Mouse (Mus musculus) heart, embryonic 14.5 days (tissue): Measurements from ENCODE around the gene Birc6. TPM values are rescaled to one million over a fixed set of nuclear protein-coding genes. Genes with fewer than 3 reads are reported as not detected.
"Not testable (repeated sequence)": the region's sequence is repeated elsewhere in the genome, so short reads cannot be mapped to it uniquely, and the experiment has no call there.

Source experiments
- ATAC-seq: fragments of 200-750 bp; cut with Nextera tagmentation; 2 replicates; pipeline ENCODE4 v1.8.0; 2017; ENCODE audit warnings: low read depth, moderate TSS enrichment; ENCODE audit not compliant: insufficient number of reproducible peaks, insufficient read depth, low FRiP score
- H3K27ac ChIP-seq, 2 experiments: fragments of 200-500 bp in 1 of 2; fragments of 300-500 bp in 1 of 2; sonication (generic) in 1 of 2; replicated peaks in 1 of 2; 2 replicates each; pipeline ENCODE4 v1.5.1; 2012 to 2014; ENCODE audit warnings: low read depth in 2 of 2, low read length in 2 of 2, control low read depth in 1 of 2, mild to moderate bottlenecking in 1 of 2, mixed read lengths in 1 of 2; ENCODE audit not compliant: control insufficient read depth in 1 of 2, insufficient read depth in 1 of 2
- H3K27me3 ChIP-seq: fragments of 300-500 bp; sonication (generic); 2 replicates; pipeline ENCODE4 v1.6.1; 2014; ENCODE audit warnings: mild to moderate bottlenecking, low read length, control low read depth; ENCODE audit not compliant: control insufficient read depth, insufficient read depth
- H3K36me3 ChIP-seq: fragments of 300-500 bp; sonication (generic); 2 replicates; pipeline ENCODE4 v1.6.1; 2014; ENCODE audit warnings: mild to moderate bottlenecking, control low read depth, low read length, mixed read lengths; ENCODE audit not compliant: control insufficient read depth, insufficient read depth
- H3K4me1 ChIP-seq, 2 experiments: fragments of 200-500 bp in 1 of 2; fragments of 300-500 bp in 1 of 2; sonication (generic) in 1 of 2; 2 replicates each; pipeline ENCODE4 v1.6.1; 2012 to 2014; ENCODE audit warnings: low read length in 2 of 2, control low read depth in 1 of 2, mixed read lengths in 1 of 2; ENCODE audit not compliant: control insufficient read depth in 2 of 2, insufficient read depth in 2 of 2
- H3K4me2 ChIP-seq: fragments of 300-500 bp; sonication (generic); 2 replicates; pipeline ENCODE4 v1.6.1; 2014; ENCODE audit warnings: mild to moderate bottlenecking, low read length
- H3K4me3 ChIP-seq, 2 experiments: fragments of 200-500 bp in 1 of 2; fragments of 300-500 bp in 1 of 2; sonication (generic) in 1 of 2; 2 replicates each; pipeline ENCODE4 v1.5.1; 2012 to 2014; ENCODE audit warnings: low read length in 2 of 2, mild to moderate bottlenecking in 2 of 2, control low read depth in 1 of 2, low read depth in 1 of 2, moderate library complexity in 1 of 2; ENCODE audit not compliant: control insufficient read depth in 1 of 2, insufficient read depth in 1 of 2
- H3K9ac ChIP-seq: fragments of 300-500 bp; sonication (generic); 2 replicates; pipeline ENCODE4 v1.6.1; 2014; ENCODE audit warnings: mild to moderate bottlenecking, low read length
- H3K9me3 ChIP-seq: fragments of 300-500 bp; sonication (generic); 2 replicates; pipeline ENCODE4 v1.6.1; 2016; ENCODE audit warnings: low read length, control low read depth; ENCODE audit not compliant: control insufficient read depth
- WGBS: fragments of 180-500 bp; shearing (Covaris S2); extraction: QIAGEN DNeasy Blood & Tissue Kit; methylation state at CpG from one replicate; pipeline ENCODE4 v1.1.7; 2014; 5-methylcytosine and 5-hydroxymethylcytosine counted together
- polyA plus RNA-seq: library from polyadenylated mRNA; unstranded; fragments of >200 nt; fragmentation: Nextera tagmentation; extraction: Ambion mirVana; gene quantifications from 2 replicates; pipeline ENCODE4 v1.2.1, GENCODE M21; 2014

The Birc6 gene
- polyA plus RNA-seq, 1 experiment from 2014 or later: 75.3 TPM

DNA sequence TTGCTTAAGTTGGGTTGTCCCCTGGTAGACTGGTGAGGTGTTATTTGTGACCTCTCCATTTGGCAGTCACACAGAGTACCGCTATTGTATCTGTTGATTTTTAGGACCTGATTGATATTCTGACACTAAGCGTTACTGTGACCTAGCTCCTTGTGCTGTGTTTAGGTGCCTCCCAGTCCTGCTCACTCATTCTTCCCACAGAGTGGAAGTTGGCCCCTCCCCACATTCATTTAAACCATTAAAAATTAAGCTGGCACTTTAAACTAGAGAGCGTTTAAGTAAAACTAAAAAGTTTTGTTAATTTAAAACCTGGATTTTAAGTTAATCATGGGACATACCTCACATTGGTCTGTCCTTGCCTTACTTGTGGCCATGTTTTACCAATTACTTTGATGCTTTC, 156.8 kb downstream of the Birc6 start:
- Histone ChIP-seq H3K9ac (no peak overlapping the region), H3K4me3 (no peak overlapping the region), H3K4me1 (no peaks in the 10 kb centered on the region), H3K36me3 (peaks cover 50% of the 10 kb centered on the region), H3K27me3 (no peaks in the 10 kb centered on the region), H3K27ac (no peak overlapping the region), H3K9me3 (no peaks in the 10 kb centered on the region), H3K4me2 (no peak overlapping the region)
- 89% methylated on average over 3 of the region's 3 CpGs for WGBS
- no peak for ATAC-seq

DNA sequence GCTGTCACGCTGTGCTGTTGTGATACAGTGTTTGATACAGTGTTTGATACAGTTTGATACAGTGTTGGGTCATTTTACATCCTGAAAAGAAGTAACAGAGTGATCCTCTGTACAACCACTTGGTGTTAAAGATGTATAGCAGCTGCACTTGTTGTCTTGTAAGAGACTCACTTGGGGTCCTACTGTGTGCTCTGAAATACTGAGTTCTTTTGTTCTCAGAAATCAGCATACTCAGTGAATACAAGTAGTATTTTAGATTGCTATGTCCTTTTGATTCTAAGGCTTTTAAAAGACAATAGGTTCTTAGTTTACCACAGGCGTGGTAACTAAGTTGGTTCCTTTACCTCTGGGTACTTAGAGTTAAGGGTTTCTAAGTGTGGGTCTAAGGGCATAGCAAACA, 160.5 kb downstream of the Birc6 start:
- Histone ChIP-seq H3K4me1 (no peaks in the 10 kb centered on the region), H3K9ac (no peak overlapping the region), H3K4me2 (no peak overlapping the region), H3K9me3 (no peaks in the 10 kb centered on the region), H3K27me3 (no peaks in the 10 kb centered on the region), H3K27ac (no peak overlapping the region), H3K4me3 (no peak overlapping the region), H3K36me3 (peaks cover 65% of the 10 kb centered on the region)
- 95% methylated on average over 2 of the region's 2 CpGs for whole genome bisulfite sequencing
- no peak for ATAC-seq

DNA sequence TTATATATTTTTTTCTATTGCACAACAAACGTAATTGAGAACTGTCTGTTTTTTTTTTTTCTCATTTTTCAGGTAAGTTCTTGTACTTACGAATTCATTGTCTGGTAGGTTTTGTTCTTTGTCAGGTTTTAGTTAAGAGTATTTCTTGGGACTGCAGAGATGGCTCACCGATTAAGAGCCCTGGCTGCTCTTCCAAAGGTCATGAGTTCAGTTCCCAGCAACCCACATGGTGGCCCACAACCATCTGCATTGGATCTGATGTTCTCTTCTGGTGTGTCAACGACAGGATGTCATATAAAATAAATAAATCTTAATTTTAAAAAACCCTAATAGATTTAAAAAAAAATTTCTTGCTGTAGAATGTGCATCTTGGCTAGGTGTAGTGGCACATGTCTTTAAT, 161.3 kb downstream of the Birc6 start:
- Histone ChIP-seq H3K9ac (no peak overlapping the region), H3K27ac (no peak overlapping the region), H3K9me3 (no peaks in the 10 kb centered on the region), H3K4me2 (no peak overlapping the region), H3K4me1 (no peaks in the 10 kb centered on the region), H3K27me3 (no peaks in the 10 kb centered on the region), H3K36me3 (peaks cover 68% of the 10 kb centered on the region), H3K4me3 (no peak overlapping the region)
- ATAC-seq: no peak
- 92% methylated on average over 4 of the region's 4 CpGs for WGBS

DNA sequence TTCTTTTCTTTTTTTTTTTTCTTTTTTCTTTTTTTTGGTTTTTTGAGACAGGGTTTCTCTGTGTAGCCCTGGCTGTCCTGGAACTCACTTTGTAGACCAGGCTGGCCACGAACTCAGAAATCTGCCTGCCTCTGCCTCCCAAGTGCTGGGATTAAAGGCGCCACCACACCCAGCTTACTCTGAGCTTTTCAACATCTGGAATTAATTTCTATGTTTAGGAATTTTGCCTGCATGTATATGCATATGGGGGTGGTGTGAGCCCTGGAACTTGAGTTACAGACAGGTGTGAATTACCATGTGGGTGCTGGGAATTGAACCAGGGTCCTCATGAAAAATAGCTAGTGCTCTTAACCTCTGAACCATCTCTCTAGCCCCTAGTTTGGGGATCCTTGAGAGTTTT, 173.6 kb downstream of the Birc6 start:
- WGBS: 97% methylated on average over 2 of the region's 2 CpGs
- not testable (repeated sequence) for H3K4me2 ChIP-seq, H3K9ac ChIP-seq, H3K27ac ChIP-seq, H3K9me3 ChIP-seq, H3K4me1 ChIP-seq, ATAC-seq, H3K4me3 ChIP-seq, H3K27me3 ChIP-seq
- H3K36me3 ChIP-seq: peaks cover 67% of the 10 kb centered on the region

DNA sequence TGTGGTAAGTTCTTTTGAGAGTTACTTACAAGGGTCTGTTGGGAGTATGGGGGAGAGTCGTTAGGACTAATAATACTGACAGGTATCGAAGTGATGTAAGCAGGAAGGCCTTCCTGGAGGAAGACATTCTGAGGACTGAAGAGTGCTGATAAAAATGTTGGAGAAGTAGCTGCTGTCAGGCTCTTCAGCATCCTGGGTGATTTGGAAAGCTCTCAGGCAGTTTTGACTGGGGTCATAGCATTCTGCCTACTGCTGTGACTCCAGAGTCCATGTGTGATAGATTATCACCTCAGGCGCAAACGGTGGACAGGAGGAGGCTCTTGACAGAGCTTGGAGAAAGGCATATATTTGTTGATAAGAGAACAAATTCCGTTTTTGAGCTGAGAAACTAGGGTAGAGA, 177.4 kb downstream of the Birc6 start:
- Histone ChIP-seq H3K4me3 (no peak overlapping the region), H3K9ac (no peak overlapping the region), H3K36me3 (peaks cover 30% of the 10 kb centered on the region), H3K9me3 (no peaks in the 10 kb centered on the region), H3K27ac (no peak overlapping the region), H3K27me3 (no peaks in the 10 kb centered on the region), H3K4me2 (no peak overlapping the region), H3K4me1 (no peaks in the 10 kb centered on the region)
- ATAC-seq: no peak
- 60% methylated on average over 5 of the region's 5 CpGs for WGBS

DNA sequence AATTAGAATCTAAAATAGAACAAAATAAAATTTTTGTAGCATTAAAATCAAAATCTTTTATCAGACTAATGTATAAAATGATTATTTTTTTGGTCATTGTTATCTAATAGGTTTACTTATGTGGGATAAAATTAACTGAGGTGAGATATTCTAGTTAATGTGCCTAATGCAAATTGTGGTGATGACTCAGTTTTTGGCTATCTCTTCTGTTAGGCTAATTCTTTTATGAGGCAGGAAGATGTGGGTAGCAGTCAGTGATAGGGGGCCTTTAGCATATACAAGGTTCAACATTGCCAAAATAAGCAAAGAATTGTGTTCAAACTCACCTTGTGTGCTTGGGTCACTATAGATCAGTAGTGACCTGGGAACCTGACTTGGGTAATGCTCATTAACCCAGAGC, 178.5 kb downstream of the Birc6 start:
- no peak overlapping the region for H3K9ac ChIP-seq

DNA sequence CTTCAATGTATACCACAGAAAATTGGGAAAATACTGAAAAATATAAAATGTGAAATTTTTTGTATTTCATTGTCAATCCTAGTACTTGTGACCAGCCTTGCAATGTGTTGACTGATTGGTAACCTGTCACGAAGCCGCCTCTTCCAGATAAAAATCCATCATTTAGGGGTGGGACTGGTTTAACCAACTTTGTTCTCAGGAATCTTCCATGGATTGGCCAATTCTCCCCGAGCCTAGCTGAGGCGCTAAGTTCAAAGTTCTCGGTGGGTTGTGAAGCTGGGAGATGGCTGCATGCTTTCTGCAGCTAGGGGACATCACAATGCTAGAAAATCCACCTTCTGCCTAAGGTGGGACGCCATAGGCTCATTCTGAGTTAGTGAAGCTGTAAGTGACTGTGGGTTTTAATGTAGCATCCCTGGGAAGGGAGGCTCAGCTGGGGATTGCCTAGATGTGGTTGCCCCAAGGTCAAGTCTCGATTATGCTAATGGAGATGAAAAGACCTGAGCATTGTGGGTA, 179.6 kb downstream of the Birc6 start:
- no peak overlapping the region for H3K4me2 ChIP-seq
- WGBS: 82% methylated on average over 7 of the region's 7 CpGs
- ATAC-seq: no peak

More for the DNA sequence above, 178.5 kb downstream of the Birc6 start:
- peaks cover 21% of the 10 kb centered on the region for H3K36me3 ChIP-seq
- no peaks in the 10 kb centered on the region for H3K4me1 ChIP-seq
- no peak for ATAC-seq
- no peak overlapping the region for H3K4me3 ChIP-seq
- no peaks in the 10 kb centered on the region for H3K27me3 ChIP-seq
- H3K27ac ChIP-seq: no peak overlapping the region
- H3K4me2 ChIP-seq: no peak overlapping the region
- no peaks in the 10 kb centered on the region for H3K9me3 ChIP-seq

DNA sequence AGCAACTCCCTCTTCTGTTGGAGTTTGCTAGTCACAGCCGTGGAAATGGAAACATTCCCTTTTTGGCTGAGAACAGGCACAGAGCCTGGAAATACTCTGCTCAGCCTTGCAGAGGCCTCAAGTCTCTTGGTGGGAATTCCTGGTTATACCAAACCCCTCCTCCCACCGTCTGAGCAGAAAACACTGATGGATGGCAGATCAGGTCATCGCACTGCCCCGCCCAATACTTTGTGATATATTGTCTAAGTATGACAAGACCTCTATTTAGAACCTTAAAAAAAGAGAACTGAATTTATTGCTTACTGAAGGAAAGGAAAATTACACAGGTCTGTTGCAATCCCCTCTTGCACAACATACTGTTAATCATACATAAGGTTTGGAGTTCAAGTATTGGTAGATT, 182.6 kb downstream of the Birc6 start:
- H3K27me3 ChIP-seq: no peaks in the 10 kb centered on the region
- no peak for ATAC-seq
- no peak overlapping the region for H3K27ac ChIP-seq
- H3K9ac ChIP-seq: no peak overlapping the region
- H3K36me3 ChIP-seq: no peaks in the 10 kb centered on the region
- no peaks in the 10 kb centered on the region for H3K9me3 ChIP-seq
- H3K4me1 ChIP-seq: no peaks in the 10 kb centered on the region
- no peak overlapping the region for H3K4me3 ChIP-seq
- H3K4me2 ChIP-seq: no peak overlapping the region
- 62% methylated on average over 4 of the region's 4 CpGs for WGBS

More for the DNA sequence above, 179.6 kb downstream of the Birc6 start:
- Histone ChIP-seq H3K4me1 (no peaks in the 10 kb centered on the region), H3K27ac (no peak overlapping the region), H3K27me3 (no peaks in the 10 kb centered on the region), H3K4me3 (no peak overlapping the region), H3K9me3 (no peaks in the 10 kb centered on the region), H3K36me3 (peaks cover 14% of the 10 kb centered on the region), H3K9ac (no peak overlapping the region)
